Mouse (Mus musculus): Measurements from ENCODE around the gene Eps8. TPM values are rescaled to one million over a fixed set of nuclear protein-coding genes. Genes with fewer than 3 reads are reported as not detected.

Eps8 gene
- total and polyA plus RNA-seq, 3 experiments, result 0.08 to 0.15 TPM; not detected in 1

GRCm38 (mm10) chr6:137573897-137574296 lies 80.8 kb downstream of the Eps8 start:
- no peak for TF ChIP-seq MYB (IDR thresholded peaks at IDR 0.05; ENCODE audit: low read depth, low read length)
- TF ChIP-seq E2F4 (IDR thresholded peaks at IDR 0.05; ENCODE audit: borderline replicate concordance, low read depth, low read length), result no peak
- no peak for TF ChIP-seq BHLHE40 (IDR thresholded peaks at IDR 0.05; ENCODE audit: borderline replicate concordance, low read depth, low read length)
- no peak for TF ChIP-seq MYC (IDR thresholded peaks at IDR 0.05; ENCODE audit: low read depth, low read length)
- TF ChIP-seq ZC3H11A (IDR thresholded peaks at IDR 0.05; ENCODE audit: low read depth, low read length), result no peak
- no peak for TF ChIP-seq NELFE (IDR thresholded peaks at IDR 0.05; ENCODE audit: low read depth, low read length)
- no peak for TF ChIP-seq MAX (IDR thresholded peaks at IDR 0.05; ENCODE audit: low read length)
- TF ChIP-seq USF1 (IDR thresholded peaks at IDR 0.05; ENCODE audit: low read depth, low read length), result no peak
- TF ChIP-seq MAFK (IDR thresholded peaks at IDR 0.05; ENCODE audit: borderline replicate concordance, low read depth, low read length), result no peak
- no peak for TF ChIP-seq POLR2AphosphoS2 (IDR thresholded peaks at IDR 0.05; ENCODE audit: low read length)
- no peak for TF ChIP-seq NRF1 (IDR thresholded peaks at IDR 0.05; ENCODE audit: insufficient read depth, low read depth, low read length, poor library complexity, severe bottlenecking)
- no peak for TF ChIP-seq GABPA (IDR thresholded peaks at IDR 0.05; ENCODE audit: low read depth, low read length)
- TF ChIP-seq EP300 (IDR thresholded peaks at IDR 0.05; ENCODE audit: low read depth in 1 of 2, low read length in 2 of 2), result no peak
- TF ChIP-seq TBP (IDR thresholded peaks at IDR 0.05; ENCODE audit: low read depth, low read length), result no peak
- no peak for TF ChIP-seq MAZ (IDR thresholded peaks at IDR 0.05; ENCODE audit: low read depth, low read length)
- no peak for TF ChIP-seq UBTF (IDR thresholded peaks at IDR 0.05; ENCODE audit: borderline replicate concordance, insufficient read depth, low read depth, low read length)
- no peak for TF ChIP-seq HCFC1 (IDR thresholded peaks at IDR 0.05; ENCODE audit: low read depth, low read length)
- TF ChIP-seq USF2 (IDR thresholded peaks at IDR 0.05; ENCODE audit: borderline replicate concordance in 1 of 2, insufficient read depth in 1 of 2, low read depth in 1 of 2, low read length in 2 of 2), result no peak
- no peaks in the 10 kb centered on the region for H3K4me1 ChIP-seq (ENCODE audit: control insufficient read depth in 1 of 2, insufficient read depth in 2 of 2, low read length in 2 of 2)
- H3K36me3 ChIP-seq (ENCODE audit: control insufficient read depth in 1 of 2, insufficient read depth in 2 of 2, low read length in 2 of 2), result no peaks in the 10 kb centered on the region
- no peaks in the 10 kb centered on the region for H3K79me2 ChIP-seq (ENCODE audit: control insufficient read depth, insufficient read depth, low read length, poor library complexity)
- H3K9ac ChIP-seq (ENCODE audit: control insufficient read depth, low read depth, low read length, poor library complexity, severe bottlenecking), result no peak overlapping the region
- no peaks in the 10 kb centered on the region for H3K27me3 ChIP-seq (ENCODE audit: control insufficient read depth in 1 of 2, insufficient read depth in 2 of 2, low read length in 2 of 2)
- no peaks in the 10 kb centered on the region for H3K9me3 ChIP-seq (replicated peaks; ENCODE audit: insufficient read depth, low read length)
- no peak for DNase-seq (ENCODE audit: low read depth, low spot score)
- no peak overlapping the region for H3K4me3 ChIP-seq (ENCODE audit: control insufficient read depth in 1 of 2, insufficient read depth in 1 of 2, low read depth in 2 of 2, low read length in 2 of 2)
- no peak overlapping the region for H3K27ac ChIP-seq (ENCODE audit: control insufficient read depth, low read depth, low read length)

GRCm38 (mm10) chr6:137570718-137571131 lies 84.0 kb downstream of the Eps8 start:
- no peak for DNase-seq (ENCODE audit: low read depth, low spot score)
- H3K79me2 ChIP-seq (ENCODE audit: control insufficient read depth, insufficient read depth, low read length, poor library complexity), result no peaks in the 10 kb centered on the region
- no peaks in the 10 kb centered on the region for H3K27me3 ChIP-seq (ENCODE audit: control insufficient read depth in 1 of 2, insufficient read depth in 2 of 2, low read length in 2 of 2)
- H3K9me3 ChIP-seq (replicated peaks; ENCODE audit: insufficient read depth, low read length), result no peaks in the 10 kb centered on the region
- H3K36me3 ChIP-seq (ENCODE audit: control insufficient read depth in 1 of 2, insufficient read depth in 2 of 2, low read length in 2 of 2), result no peaks in the 10 kb centered on the region
- no peak for TF ChIP-seq MAZ (IDR thresholded peaks at IDR 0.05; ENCODE audit: low read depth, low read length)
- no peak for TF ChIP-seq POLR2A (IDR thresholded peaks at IDR 0.05; ENCODE audit: control insufficient read depth in 1 of 2, insufficient read depth in 1 of 2, low read depth in 1 of 2, low read length in 2 of 2, poor library complexity in 1 of 2)
- TF ChIP-seq TBP (IDR thresholded peaks at IDR 0.05; ENCODE audit: low read depth, low read length), result no peak
- TF ChIP-seq SMC3 (IDR thresholded peaks at IDR 0.05; ENCODE audit: low read depth, low read length), result no peak
- TF ChIP-seq NRF1 (IDR thresholded peaks at IDR 0.05; ENCODE audit: insufficient read depth, low read depth, low read length, poor library complexity, severe bottlenecking), result no peak
- TF ChIP-seq CTCF (IDR thresholded peaks at IDR 0.05 in 2 of 3, conservative IDR thresholded peaks at IDR 0.05 in 1 of 3; ENCODE audit: control insufficient read depth in 1 of 3, insufficient read depth in 1 of 3, low read depth in 2 of 3, low read length in 3 of 3, poor library complexity in 1 of 3, severe bottlenecking in 1 of 3), result no peak
- TF ChIP-seq UBTF (IDR thresholded peaks at IDR 0.05; ENCODE audit: borderline replicate concordance, insufficient read depth, low read depth, low read length), result no peak
- no peak for TF ChIP-seq CHD1 (IDR thresholded peaks at IDR 0.05; ENCODE audit: low read depth, low read length)
- no peak for TF ChIP-seq TAL1 (IDR thresholded peaks at IDR 0.05; ENCODE audit: low read length)
- no peak for TF ChIP-seq CHD2 (IDR thresholded peaks at IDR 0.05; ENCODE audit: low read length)
- TF ChIP-seq ZNF384 (IDR thresholded peaks at IDR 0.05; ENCODE audit: low read depth, low read length), result no peak
- TF ChIP-seq EP300 (IDR thresholded peaks at IDR 0.05; ENCODE audit: low read depth in 1 of 2, low read length in 2 of 2), result no peak
- no peak for TF ChIP-seq ELF1 (IDR thresholded peaks at IDR 0.05; ENCODE audit: low read depth, low read length)
- no peak for TF ChIP-seq KAT2A (conservative IDR thresholded peaks at IDR 0.05; ENCODE audit: low read depth, low read length)
- no peak for TF ChIP-seq USF1 (IDR thresholded peaks at IDR 0.05; ENCODE audit: low read depth, low read length)
- TF ChIP-seq ZC3H11A (IDR thresholded peaks at IDR 0.05; ENCODE audit: low read depth, low read length), result no peak
- no peak for TF ChIP-seq GABPA (IDR thresholded peaks at IDR 0.05; ENCODE audit: low read depth, low read length)
- H3K9ac ChIP-seq (ENCODE audit: control insufficient read depth, low read depth, low read length, poor library complexity, severe bottlenecking), result no peak overlapping the region
- H3K4me3 ChIP-seq (ENCODE audit: control insufficient read depth in 1 of 2, insufficient read depth in 1 of 2, low read depth in 2 of 2, low read length in 2 of 2), result no peak overlapping the region
- no peak overlapping the region for H3K27ac ChIP-seq (ENCODE audit: control insufficient read depth, low read depth, low read length)
- H3K4me1 ChIP-seq (ENCODE audit: control insufficient read depth in 1 of 2, insufficient read depth in 2 of 2, low read length in 2 of 2), result no peaks in the 10 kb centered on the region
